Mouse (Mus musculus): ENCODE data around the gene Cntd1.

DNA sequence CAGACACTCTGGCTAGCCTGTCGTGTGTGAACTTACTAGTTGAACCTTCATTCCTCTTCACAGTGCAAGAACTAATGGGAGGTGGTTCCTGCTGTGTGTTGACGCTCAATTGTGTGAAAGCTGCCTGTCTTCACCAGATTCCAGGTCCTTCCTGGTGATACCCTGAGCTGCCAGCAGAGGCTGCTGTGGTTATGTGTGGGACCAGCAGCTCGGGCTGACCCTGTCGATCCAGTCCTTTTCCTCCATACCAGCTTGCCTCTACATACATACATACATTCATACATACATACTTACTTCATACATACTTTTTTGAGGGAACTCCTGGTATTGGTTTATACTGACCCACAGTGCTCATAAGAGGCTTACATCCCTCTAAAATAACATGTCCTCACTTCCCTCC lies 44.8 kb downstream of the Cntd1 start:
- TF ChIP-seq CTCF (IDR thresholded peaks at IDR 0.05; ENCODE audit: borderline replicate concordance, control insufficient read depth, extremely low read depth, insufficient read depth, low read length, poor library complexity) (peak; percentile 75; the same call in 1 of the 2 replicates), POLR2A (IDR thresholded peaks at IDR 0.05; ENCODE audit: control insufficient read depth, extremely low read depth, insufficient read depth, low read length, poor library complexity) (no peak)
